Mouse (Mus musculus) forebrain, postnatal 0 days (tissue): Measurements from ENCODE around the gene Sash1. TPM values are rescaled to one million over a fixed set of nuclear protein-coding genes. Genes with fewer than 3 reads are reported as not detected.

Experiments used
- ATAC-seq: fragments of 200-750 bp; cut with Nextera tagmentation; 2 replicates; pipeline ENCODE4 v1.8.0; 2017; ENCODE audit warnings: mild to moderate bottlenecking, moderate library complexity
- DNase-seq: peaks from one replicate; pipeline ENCODE4 v3.0.0-alpha.2; 2015
- H3K27ac ChIP-seq: fragments of 300-500 bp; sonication (generic); 2 replicates; pipeline ENCODE4 v1.5.1; 2014; ENCODE audit warnings: low read depth, mild to moderate bottlenecking, antibody characterized with exemption, low read length, moderate library complexity, mixed read lengths
- H3K27me3 ChIP-seq: fragments of 300-500 bp; sonication (generic); 2 replicates; pipeline ENCODE4 v1.6.1; 2014; ENCODE audit warnings: mild to moderate bottlenecking, low read length, mixed read lengths; ENCODE audit not compliant: insufficient read depth
- H3K36me3 ChIP-seq: fragments of 300-500 bp; sonication (generic); 2 replicates; pipeline ENCODE4 v1.6.1; 2014; ENCODE audit warnings: mild to moderate bottlenecking, moderate library complexity; ENCODE audit not compliant: insufficient read depth
- H3K4me1 ChIP-seq: fragments of 300-500 bp; sonication (generic); 2 replicates; pipeline ENCODE4 v1.6.1; 2014; ENCODE audit warnings: antibody characterized with exemption; ENCODE audit not compliant: insufficient read depth
- H3K4me2 ChIP-seq: fragments of 300-500 bp; sonication (generic); 2 replicates; pipeline ENCODE4 v1.6.1; 2014; ENCODE audit warnings: low read depth, mild to moderate bottlenecking, moderate library complexity
- H3K4me3 ChIP-seq: fragments of 300-500 bp; sonication (generic); 2 replicates; pipeline ENCODE4 v1.5.1; 2014; ENCODE audit warnings: low read depth, low read length, mixed read lengths
- H3K9ac ChIP-seq: fragments of 300-500 bp; sonication (generic); 2 replicates; pipeline ENCODE4 v1.6.1; 2014; ENCODE audit warnings: mild to moderate bottlenecking
- H3K9me3 ChIP-seq: fragments of 300-500 bp; sonication (generic); 2 replicates; pipeline ENCODE4 v1.6.1; 2016; ENCODE audit warnings: low read length
- CTCF ChIP-seq: sonication (generic); IDR thresholded peaks from 2 replicates; pipeline ENCODE4 v1.5.1; 2016; ENCODE audit warnings: antibody characterized with exemption, control low read depth, low read depth
- WGBS: fragments of 180-500 bp; shearing (Covaris S2); extraction: QIAGEN DNeasy Blood & Tissue Kit; methylation state at CpG from one replicate; pipeline ENCODE4 v1.1.7; 2014; 5-methylcytosine and 5-hydroxymethylcytosine counted together
- polyA plus RNA-seq: library from polyadenylated mRNA; unstranded; fragments of >200 nt; fragmentation: Nextera tagmentation; extraction: Ambion mirVana; gene quantifications from 2 replicates; pipeline ENCODE4 v1.2.1, GENCODE M21; 2015
- total RNA-seq: library from RNA; depleted of rRNA; stranded (reverse); fragments of >200 nt; gene quantifications from 2 replicates; pipeline ENCODE4 v1.2.3, GENCODE M21; 2014

Sash1 gene
- total and polyA plus RNA-seq, 2 experiments from 2014 or later = 3.6 to 33.3 TPM

DNA sequence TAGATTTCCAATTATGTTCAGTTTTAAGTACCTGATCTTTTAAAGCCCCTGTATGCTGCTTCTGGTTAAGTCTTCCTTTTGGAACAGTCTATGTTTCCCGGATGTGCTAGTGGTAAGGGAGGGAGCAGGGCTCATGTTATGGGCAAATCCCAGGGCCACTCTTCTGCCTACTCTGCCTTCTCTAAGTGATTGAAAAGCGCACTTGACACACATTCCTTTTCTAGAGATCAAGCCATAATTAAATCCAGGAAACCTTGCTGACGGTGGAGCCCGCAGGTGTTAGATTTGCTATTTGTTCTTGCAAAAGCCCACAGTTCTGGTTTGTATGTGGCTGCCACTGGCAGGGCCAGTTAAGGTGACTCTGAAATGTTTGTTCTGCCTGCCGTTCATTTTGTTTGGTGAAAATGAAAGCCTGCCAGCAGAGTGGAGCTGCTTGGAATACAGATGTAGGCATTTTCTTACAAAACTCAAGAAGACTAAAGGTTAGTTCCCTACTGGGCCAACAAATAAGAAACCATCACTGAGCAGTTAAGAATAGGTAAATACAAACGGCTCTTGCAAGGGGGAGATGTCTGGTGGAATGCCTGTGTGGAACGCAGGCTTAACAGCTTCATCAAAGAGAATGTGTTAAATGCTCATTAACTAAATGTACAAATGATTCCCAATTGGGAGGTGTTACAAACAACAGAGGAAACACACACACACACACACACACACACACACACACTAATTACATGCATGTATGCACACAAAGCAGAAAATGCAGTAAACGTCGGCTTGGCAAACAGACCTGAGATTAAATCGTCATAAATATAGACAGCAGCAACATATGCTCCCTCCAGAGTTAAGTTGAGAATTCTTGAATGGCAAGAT lies 43.1 kb upstream of the Sash1 start:
- WGBS = 21% methylated on average over 10 of the region's 10 CpGs
- no peak overlapping the region for H3K27ac ChIP-seq

DNA sequence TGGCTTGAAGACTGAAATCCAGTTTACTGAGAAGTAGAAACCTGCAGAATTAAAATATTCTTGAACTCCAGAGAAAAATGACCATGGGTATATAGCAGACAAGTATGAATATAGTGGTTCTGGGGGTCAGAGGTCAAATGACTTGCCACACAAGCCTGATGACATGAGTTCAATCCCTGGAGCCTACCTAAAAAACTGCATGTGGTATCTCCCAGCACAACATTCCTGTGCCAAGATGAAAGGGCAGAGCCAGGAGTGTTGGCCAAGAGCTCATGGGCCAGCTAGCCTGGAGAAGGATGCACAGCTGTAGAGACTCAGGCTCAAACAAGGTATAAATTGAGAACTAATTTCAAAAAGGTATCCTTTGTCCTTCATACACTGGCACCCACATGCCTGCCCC lies 42.4 kb upstream of the Sash1 start:
- no peak for TF ChIP-seq CTCF
- peaks cover 4% of the 10 kb centered on the region; the same call in 1 of the 2 replicates for H3K4me1 ChIP-seq
- DNase-seq = no peak
- H3K4me2 ChIP-seq = no peak overlapping the region
- no peaks in the 10 kb centered on the region for H3K36me3 ChIP-seq
- no peak overlapping the region for H3K9ac ChIP-seq
- H3K27me3 ChIP-seq = no peaks in the 10 kb centered on the region
- H3K27ac ChIP-seq = no peak overlapping the region
- no peak overlapping the region for H3K4me3 ChIP-seq
- ATAC-seq = no peak
- H3K9me3 ChIP-seq = no peaks in the 10 kb centered on the region

More for the DNA sequence above, 43.1 kb upstream of the Sash1 start:
- no peaks in the 10 kb centered on the region for H3K9me3 ChIP-seq
- no peak overlapping the region for H3K4me3 ChIP-seq
- DNase-seq = peak; percentile 26
- H3K4me2 ChIP-seq = no peak overlapping the region
- ATAC-seq = peak; percentile 53; the same call in 1 of the 2 replicates
- H3K9ac ChIP-seq = no peak overlapping the region
- no peak for TF ChIP-seq CTCF
- no peaks in the 10 kb centered on the region for H3K36me3 ChIP-seq
- H3K27me3 ChIP-seq = no peaks in the 10 kb centered on the region
- H3K4me1 ChIP-seq = peaks cover 4% of the 10 kb centered on the region; the same call in 1 of the 2 replicates

DNA sequence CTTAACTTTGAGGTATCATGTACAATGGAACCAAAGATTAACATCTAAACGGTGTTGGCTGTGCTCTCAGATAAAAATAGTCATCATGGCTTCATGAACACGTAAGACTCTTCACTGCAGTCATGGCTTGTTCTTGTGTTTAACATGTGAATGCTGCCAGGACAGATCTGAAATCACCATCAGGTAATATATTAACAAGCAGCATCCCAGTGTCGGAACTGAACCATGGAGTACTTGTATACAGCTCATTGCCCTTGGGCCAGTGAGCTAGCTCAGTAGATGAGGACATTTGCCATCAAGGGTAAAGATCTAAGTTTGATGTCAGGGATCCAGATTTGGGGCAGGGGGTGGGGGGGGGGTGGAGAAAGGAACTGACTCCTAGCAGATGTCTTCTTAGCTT lies 41.0 kb upstream of the Sash1 start:
- Histone ChIP-seq H3K36me3 (no peaks in the 10 kb centered on the region), H3K4me1 (peaks cover 4% of the 10 kb centered on the region; the same call in 1 of the 2 replicates), H3K4me3 (no peak overlapping the region), H3K27me3 (no peaks in the 10 kb centered on the region), H3K27ac (no peak overlapping the region), H3K9ac (no peak overlapping the region), H3K4me2 (no peak overlapping the region), H3K9me3 (no peaks in the 10 kb centered on the region)
- TF ChIP-seq CTCF = no peak
- ATAC-seq (no peak), DNase-seq (no peak)
- 97% methylated on average over 3 of the region's 3 CpGs for WGBS

DNA sequence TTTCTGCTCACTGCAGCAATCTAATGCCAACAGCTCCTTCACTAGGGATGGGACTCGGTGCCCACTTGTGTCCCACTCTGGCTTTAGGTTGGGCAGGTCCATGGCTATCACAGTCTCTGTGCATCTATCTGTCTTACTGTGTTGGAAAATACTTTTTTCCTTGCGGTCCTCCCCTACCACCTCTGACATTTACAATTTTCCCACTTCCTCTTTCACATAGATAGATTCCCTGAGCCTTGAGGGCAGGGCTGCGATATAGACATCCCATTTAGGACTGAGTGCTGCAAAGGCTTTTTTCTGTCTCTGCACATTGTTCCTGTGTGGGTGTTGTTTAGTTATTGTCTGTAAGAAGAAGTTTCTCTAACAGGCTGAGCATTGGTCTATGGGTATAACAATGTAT lies 40.4 kb upstream of the Sash1 start:
- H3K9ac ChIP-seq = no peak overlapping the region
- H3K4me2 ChIP-seq = no peak overlapping the region
- H3K27me3 ChIP-seq = no peaks in the 10 kb centered on the region
- H3K4me3 ChIP-seq = no peak overlapping the region
- no peaks in the 10 kb centered on the region for H3K36me3 ChIP-seq
- DNase-seq (no peak), ATAC-seq (no peak)
- TF ChIP-seq CTCF = no peak
- H3K9me3 ChIP-seq = no peaks in the 10 kb centered on the region
- 95% methylated on average over 3 of the region's 3 CpGs for WGBS
- H3K4me1 ChIP-seq = peaks cover 4% of the 10 kb centered on the region; the same call in 1 of the 2 replicates
- H3K27ac ChIP-seq = no peak overlapping the region

DNA sequence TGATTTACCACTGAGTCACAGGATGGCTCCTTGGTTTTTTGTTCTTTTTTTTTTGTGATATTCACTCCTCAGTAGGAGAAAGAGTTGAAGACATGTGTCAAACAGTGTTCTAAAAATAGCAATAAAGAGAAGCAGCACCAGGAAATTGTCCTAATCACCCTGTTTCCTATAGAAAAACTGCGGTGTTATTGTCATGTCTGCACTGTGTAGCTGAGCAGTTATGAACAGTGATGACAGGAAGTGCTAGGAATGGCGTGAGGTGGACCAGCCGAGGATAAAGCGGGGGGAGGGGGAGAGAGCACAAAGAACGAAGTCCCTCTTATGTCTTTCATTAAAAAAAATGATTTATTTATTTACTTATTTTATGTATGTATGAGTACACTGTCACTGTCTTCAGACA lies 39.4 kb upstream of the Sash1 start:
- no peak overlapping the region for H3K4me3 ChIP-seq
- DNase-seq (no peak), ATAC-seq (no peak)
- no peaks in the 10 kb centered on the region for H3K36me3 ChIP-seq
- peaks cover 4% of the 10 kb centered on the region; the same call in 1 of the 2 replicates for H3K4me1 ChIP-seq
- H3K9me3 ChIP-seq = no peaks in the 10 kb centered on the region
- no peak overlapping the region for H3K27ac ChIP-seq
- H3K9ac ChIP-seq = no peak overlapping the region
- TF ChIP-seq CTCF = no peak
- H3K4me2 ChIP-seq = no peak overlapping the region
- WGBS = 68% methylated on average over 5 of the region's 5 CpGs
- no peaks in the 10 kb centered on the region for H3K27me3 ChIP-seq

DNA sequence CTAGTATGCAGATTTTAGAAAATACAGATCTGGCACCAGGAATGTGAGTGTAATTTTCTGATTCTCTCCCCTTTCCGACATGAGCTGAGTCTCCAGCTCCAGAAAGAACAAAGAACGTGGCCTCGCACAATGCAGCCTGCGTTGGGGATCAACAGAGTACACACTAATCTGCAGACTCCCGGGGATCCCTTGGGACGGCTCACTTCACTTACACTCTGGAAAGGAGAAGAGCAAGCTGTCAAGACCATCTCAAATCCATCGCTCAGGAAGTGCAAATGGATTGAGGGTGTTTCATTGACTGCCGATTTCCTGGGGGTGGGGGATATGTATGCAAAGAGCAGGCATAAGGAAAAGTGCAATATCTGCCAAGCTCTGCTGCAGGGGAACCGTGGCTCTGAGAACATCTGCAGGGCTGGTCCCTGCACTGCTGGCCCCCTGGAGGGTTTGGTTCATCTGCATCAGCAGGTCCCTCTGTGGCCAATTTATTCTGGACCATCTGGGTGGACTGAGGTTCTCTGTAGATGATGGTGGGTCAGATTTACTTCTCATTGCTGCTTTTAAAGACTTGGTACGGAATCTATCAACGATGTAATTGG lies 35.3 kb upstream of the Sash1 start:
- Histone ChIP-seq H3K27ac (no peak overlapping the region), H3K4me2 (no peak overlapping the region), H3K4me1 (no peaks in the 10 kb centered on the region), H3K27me3 (no peaks in the 10 kb centered on the region), H3K9me3 (no peaks in the 10 kb centered on the region), H3K4me3 (no peak overlapping the region), H3K9ac (no peak overlapping the region), H3K36me3 (no peaks in the 10 kb centered on the region)
- no peak for TF ChIP-seq CTCF
- ATAC-seq (no peak; the same call in 1 of the 2 replicates), DNase-seq (peak; percentile 11)
- WGBS = 41% methylated on average over 11 of the region's 11 CpGs

DNA sequence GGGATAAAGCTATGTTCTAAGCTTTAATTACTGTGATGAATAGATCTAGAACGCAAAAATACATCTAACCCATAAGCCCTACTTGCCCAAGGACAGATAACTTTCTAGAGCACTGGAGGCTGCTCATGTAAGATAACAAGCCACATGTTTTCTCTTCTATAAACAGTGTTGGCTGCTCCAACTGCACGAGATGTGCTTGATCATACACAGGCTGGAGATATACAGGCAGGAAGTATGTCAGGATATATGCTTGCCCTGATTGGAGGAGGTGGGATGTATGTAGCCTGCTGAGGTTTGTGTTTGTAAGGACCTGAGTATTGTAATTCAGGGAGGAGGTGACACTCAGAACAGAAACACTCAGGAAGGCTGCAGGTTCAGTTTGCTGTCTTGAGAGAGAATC lies 31.9 kb upstream of the Sash1 start:
- no peak overlapping the region for H3K9ac ChIP-seq
- no peak for ATAC-seq
- no peak overlapping the region for H3K27ac ChIP-seq
- DNase-seq = no peak
- H3K4me3 ChIP-seq = no peak overlapping the region
- no peak overlapping the region for H3K4me2 ChIP-seq
- TF ChIP-seq CTCF = no peak
- H3K9me3 ChIP-seq = no peaks in the 10 kb centered on the region
- H3K36me3 ChIP-seq = no peaks in the 10 kb centered on the region
- H3K27me3 ChIP-seq = no peaks in the 10 kb centered on the region
- H3K4me1 ChIP-seq = no peaks in the 10 kb centered on the region
- 92% methylated on average over 2 of the region's 2 CpGs for WGBS
